Mouse (Mus musculus): ENCODE results near the gene Gpat3.

DNA sequence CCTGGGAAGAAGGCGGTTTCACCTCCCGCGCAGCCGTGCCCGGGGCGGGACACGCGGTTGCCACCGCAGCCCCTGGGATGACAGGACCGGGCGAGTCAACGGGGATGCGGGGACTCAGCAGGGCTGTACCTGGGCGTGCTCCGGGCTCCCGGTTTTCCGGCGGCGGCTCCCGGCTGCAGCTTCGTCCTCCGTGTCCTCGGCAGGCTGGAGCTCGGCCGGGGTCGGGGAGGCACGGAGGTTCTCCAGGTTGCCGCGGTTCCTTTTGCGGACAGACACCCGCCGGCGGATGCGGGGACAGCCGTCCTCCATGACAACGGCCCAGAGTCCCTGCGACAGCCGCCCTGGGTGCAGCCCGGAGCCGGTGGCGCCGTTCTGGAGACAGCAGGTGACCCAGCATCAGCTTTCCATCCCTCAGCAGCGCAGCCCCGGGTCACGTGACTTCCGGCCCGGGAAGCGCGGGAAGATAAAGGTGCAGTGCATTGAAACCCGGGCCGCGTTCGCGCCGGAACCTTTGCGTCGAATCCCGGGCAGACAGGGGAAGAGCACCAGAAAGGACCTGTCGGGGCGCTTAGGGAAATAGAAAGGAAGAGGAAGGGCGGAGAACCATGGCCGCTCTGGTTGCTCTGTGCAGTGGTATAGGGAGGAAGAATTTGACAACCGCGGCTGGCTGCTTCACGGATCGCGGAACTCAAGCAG is 47.2 kb upstream of the Gpat3 start, which contains the start of the genes Helq and Mrps18c:
- TF ChIP-seq CTCF (IDR thresholded peaks at IDR 0.05; ENCODE audit: extremely low read depth, insufficient read length, insufficient replicate concordance, low read depth, low read length) (no peak), POLR2A (IDR thresholded peaks at IDR 0.05; ENCODE audit: low read depth, low read length) (peak; percentile 67)
